Mouse (Mus musculus): ENCODE measurements at regions not wholly inside any gene's neighbourhood (a gene's known extent, or its start where the extent isn't known, plus 50 kb on each side); places are given as distances from the start of the nearest gene placed in this dataset.

- Histone ChIP-seq H3K4me3 (ENCODE audit: insufficient read depth, low read length) (no peak overlapping the region), H3K27ac (ENCODE audit: insufficient read depth, low read depth, low read length) (no peak overlapping the region), H3K4me1 (ENCODE audit: control insufficient read depth, insufficient read depth, low read length) (no peaks in the 10 kb centered on the region)
- TF ChIP-seq CTCF (IDR thresholded peaks at IDR 0.05; ENCODE audit: low read depth, low read length) (no peak), POLR2A (IDR thresholded peaks at IDR 0.05; ENCODE audit: borderline replicate concordance, low read depth, low read length) (no peak)
Observed at GRCm38 (mm10) chr12:93549900-93550299, 1700.9 kb upstream of the Sel1l start.

DNA sequence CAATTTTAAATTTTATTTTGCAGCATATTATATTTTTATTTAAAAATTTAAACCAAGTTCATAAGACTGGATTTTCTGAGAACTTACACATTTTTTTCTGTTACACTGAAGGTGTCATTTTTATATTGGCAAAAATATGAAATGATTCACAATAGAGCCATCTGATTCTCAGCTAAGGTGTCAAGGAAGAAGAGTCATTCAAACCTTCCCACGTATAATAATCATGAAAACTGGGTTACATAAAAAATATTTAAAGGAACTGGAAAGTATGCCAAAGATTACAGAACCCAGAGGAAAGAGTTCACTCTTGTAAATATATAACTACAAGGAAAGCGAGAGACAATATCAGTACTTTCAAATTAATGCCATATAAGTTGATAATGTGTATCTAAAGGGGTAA, 1674.5 kb upstream of the Sel1l start:
- no peaks in the 10 kb centered on the region for H3K4me1 ChIP-seq (ENCODE audit: control insufficient read depth, insufficient read depth, low read length)
- no peak overlapping the region for H3K4me3 ChIP-seq (ENCODE audit: insufficient read depth, low read length)
- TF ChIP-seq POLR2A (IDR thresholded peaks at IDR 0.05; ENCODE audit: borderline replicate concordance, low read depth, low read length), result no peak
- no peak for TF ChIP-seq CTCF (IDR thresholded peaks at IDR 0.05; ENCODE audit: low read depth, low read length)
- H3K27ac ChIP-seq (ENCODE audit: insufficient read depth, low read depth, low read length), result no peak overlapping the region

GRCm38 (mm10) chr12:93486381-93486780, 1637.4 kb upstream of the Sel1l start:
- Histone ChIP-seq H3K4me1 (ENCODE audit: control insufficient read depth, insufficient read depth, low read length) (no peaks in the 10 kb centered on the region), H3K27ac (ENCODE audit: insufficient read depth, low read depth, low read length) (no peak overlapping the region), H3K4me3 (ENCODE audit: insufficient read depth, low read length) (no peak overlapping the region)
- no peak for TF ChIP-seq CTCF (IDR thresholded peaks at IDR 0.05; ENCODE audit: low read depth, low read length)
- TF ChIP-seq POLR2A (IDR thresholded peaks at IDR 0.05; ENCODE audit: borderline replicate concordance, low read depth, low read length), result no peak

- no peaks in the 10 kb centered on the region for H3K4me1 ChIP-seq (ENCODE audit: control insufficient read depth, insufficient read depth, low read length)
- TF ChIP-seq POLR2A (IDR thresholded peaks at IDR 0.05; ENCODE audit: borderline replicate concordance, low read depth, low read length), result no peak
- TF ChIP-seq CTCF (IDR thresholded peaks at IDR 0.05; ENCODE audit: low read depth, low read length), result no peak
- no peak overlapping the region for H3K27ac ChIP-seq (ENCODE audit: insufficient read depth, low read depth, low read length)
- no peak overlapping the region for H3K4me3 ChIP-seq (ENCODE audit: insufficient read depth, low read length)
Observed at GRCm38 (mm10) chr12:93462106-93462505, 1613.1 kb upstream of the Sel1l start.

DNA sequence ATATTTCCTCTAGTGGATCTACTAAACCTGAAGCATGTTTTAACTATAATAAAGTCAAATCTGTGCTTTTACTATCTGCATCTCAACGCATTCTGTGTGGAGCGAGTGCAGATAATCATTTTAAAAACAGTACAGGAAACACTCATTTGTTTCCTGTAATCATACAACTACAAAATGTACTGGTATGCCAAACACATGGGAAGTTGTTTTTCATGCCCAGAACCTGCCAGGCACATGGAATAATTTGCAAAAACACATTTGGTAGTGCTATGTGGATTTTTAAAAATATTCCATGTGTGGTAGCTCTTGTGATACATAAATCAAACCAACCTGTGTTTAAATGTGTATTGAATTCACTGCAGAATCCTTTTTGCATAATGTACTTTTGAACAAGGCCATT, 1600.5 kb upstream of the Sel1l start:
- TF ChIP-seq CTCF (IDR thresholded peaks at IDR 0.05; ENCODE audit: low read depth, low read length), result no peak
- TF ChIP-seq POLR2A (IDR thresholded peaks at IDR 0.05; ENCODE audit: borderline replicate concordance, low read depth, low read length), result no peak

GRCm38 (mm10) chr12:93429218-93429617, 1580.3 kb upstream of the Sel1l start:
- Histone ChIP-seq H3K4me3 (ENCODE audit: insufficient read depth, low read length) (no peak overlapping the region), H3K27ac (ENCODE audit: insufficient read depth, low read depth, low read length) (no peak overlapping the region), H3K4me1 (ENCODE audit: control insufficient read depth, insufficient read depth, low read length) (no peaks in the 10 kb centered on the region)
- no peak for TF ChIP-seq CTCF (IDR thresholded peaks at IDR 0.05; ENCODE audit: low read depth, low read length)
- TF ChIP-seq POLR2A (IDR thresholded peaks at IDR 0.05; ENCODE audit: borderline replicate concordance, low read depth, low read length), result no peak

More for the DNA sequence above, 1600.5 kb upstream of the Sel1l start:
- H3K27ac ChIP-seq (ENCODE audit: insufficient read depth, low read depth, low read length), result no peak overlapping the region
- no peak overlapping the region for H3K4me3 ChIP-seq (ENCODE audit: insufficient read depth, low read length)
- no peaks in the 10 kb centered on the region for H3K4me1 ChIP-seq (ENCODE audit: control insufficient read depth, insufficient read depth, low read length)

GRCm38 (mm10) chr12:93427988-93428387, 1579.0 kb upstream of the Sel1l start:
- no peaks in the 10 kb centered on the region for H3K4me1 ChIP-seq (ENCODE audit: control insufficient read depth, insufficient read depth, low read length)
- no peak for TF ChIP-seq POLR2A (IDR thresholded peaks at IDR 0.05; ENCODE audit: borderline replicate concordance, low read depth, low read length)
- TF ChIP-seq CTCF (IDR thresholded peaks at IDR 0.05; ENCODE audit: low read depth, low read length), result no peak
- no peak overlapping the region for H3K27ac ChIP-seq (ENCODE audit: insufficient read depth, low read depth, low read length)
- no peak overlapping the region for H3K4me3 ChIP-seq (ENCODE audit: insufficient read depth, low read length)

GRCm38 (mm10) chr12:93416381-93416780, 1567.4 kb upstream of the Sel1l start:
- TF ChIP-seq CTCF (IDR thresholded peaks at IDR 0.05; ENCODE audit: low read depth, low read length), result no peak
- Histone ChIP-seq H3K27ac (ENCODE audit: insufficient read depth, low read depth, low read length) (no peak overlapping the region), H3K4me1 (ENCODE audit: control insufficient read depth, insufficient read depth, low read length) (no peaks in the 10 kb centered on the region), H3K4me3 (ENCODE audit: insufficient read depth, low read length) (no peak overlapping the region)

- Histone ChIP-seq H3K27ac (ENCODE audit: insufficient read depth, low read depth, low read length) (no peak overlapping the region), H3K4me3 (ENCODE audit: insufficient read depth, low read length) (no peak overlapping the region), H3K4me1 (ENCODE audit: control insufficient read depth, insufficient read depth, low read length) (no peaks in the 10 kb centered on the region)
- TF ChIP-seq CTCF (IDR thresholded peaks at IDR 0.05; ENCODE audit: low read depth, low read length) (no peak), POLR2A (IDR thresholded peaks at IDR 0.05; ENCODE audit: borderline replicate concordance, low read depth, low read length) (no peak)
Observed at GRCm38 (mm10) chr12:93415791-93416190, 1566.8 kb upstream of the Sel1l start.

DNA sequence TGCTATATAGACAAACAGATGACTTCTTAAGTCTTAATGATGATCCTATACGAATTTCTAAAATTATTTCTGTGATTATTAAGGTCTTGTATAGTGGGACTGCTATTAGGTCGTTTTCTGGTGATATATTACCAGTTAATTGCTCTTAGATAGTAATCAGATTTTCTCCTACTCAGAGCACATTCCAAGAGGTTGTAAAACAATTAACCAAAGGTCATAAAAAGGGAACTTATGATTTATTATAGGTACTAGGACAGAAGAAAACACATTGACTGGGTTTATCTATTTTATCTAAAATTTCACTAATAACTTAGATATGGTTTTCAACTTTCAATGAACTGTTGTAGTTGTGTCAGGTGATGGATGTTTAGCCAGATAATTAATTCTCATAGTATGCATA, 1536.6 kb upstream of the Sel1l start:
- no peak overlapping the region for H3K27ac ChIP-seq (ENCODE audit: insufficient read depth, low read depth, low read length)
- H3K4me1 ChIP-seq (ENCODE audit: control insufficient read depth, insufficient read depth, low read length), result no peaks in the 10 kb centered on the region
- TF ChIP-seq POLR2A (IDR thresholded peaks at IDR 0.05; ENCODE audit: borderline replicate concordance, low read depth, low read length) (no peak), CTCF (IDR thresholded peaks at IDR 0.05; ENCODE audit: low read depth, low read length) (no peak)
- no peak overlapping the region for H3K4me3 ChIP-seq (ENCODE audit: insufficient read depth, low read length)

DNA sequence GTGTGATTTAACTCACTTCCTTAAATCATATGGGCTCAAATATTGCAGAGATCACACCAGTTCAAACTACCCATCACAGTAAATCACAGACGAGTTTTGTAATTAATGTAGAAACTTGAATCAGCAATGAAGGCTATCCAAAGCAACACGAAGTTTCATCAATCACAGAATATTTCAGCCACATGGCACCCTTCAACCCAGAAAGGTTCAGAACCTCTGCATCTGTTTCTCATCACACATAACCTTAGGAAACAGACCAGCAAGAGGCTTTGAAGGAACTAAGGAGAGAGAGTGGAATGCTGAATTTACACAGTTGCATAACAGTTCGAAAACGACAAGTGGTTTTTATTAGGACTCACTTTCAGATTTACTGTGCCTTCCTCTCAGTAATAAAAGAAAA, 1494.0 kb upstream of the Sel1l start:
- TF ChIP-seq CTCF (IDR thresholded peaks at IDR 0.05; ENCODE audit: low read depth, low read length) (no peak), POLR2A (IDR thresholded peaks at IDR 0.05; ENCODE audit: borderline replicate concordance, low read depth, low read length) (no peak)
- no peak overlapping the region for H3K27ac ChIP-seq (ENCODE audit: insufficient read depth, low read depth, low read length)

More for the DNA sequence above, 1494.0 kb upstream of the Sel1l start:
- H3K4me1 ChIP-seq (ENCODE audit: control insufficient read depth, insufficient read depth, low read length), result no peaks in the 10 kb centered on the region
- H3K4me3 ChIP-seq (ENCODE audit: insufficient read depth, low read length), result no peak overlapping the region
